Mouse (Mus musculus): Measurements from ENCODE around the gene Capn2. TPM values are rescaled to one million over a fixed set of nuclear protein-coding genes. Genes with fewer than 3 reads are reported as not detected.

Capn2 gene
- polyA plus RNA-seq, 1 experiment from 2014 or later = 107 TPM

GRCm38 (mm10) chr1:182520938-182521500 lies 3.6 kb upstream of the Capn2 start:
- ATAC-seq (ENCODE audit: insufficient read depth, low FRiP score, low read depth) = no peak
- no peaks in the 10 kb centered on the region for H3K9me3 ChIP-seq
- H3K27ac ChIP-seq = peak overlapping the region; percentile 87
- no peaks in the 10 kb centered on the region for H3K27me3 ChIP-seq (replicated peaks)
- WGBS = 64% methylated on average over 8 of the region's 8 CpGs
- no peaks in the 10 kb centered on the region for H3K36me3 ChIP-seq
- H3K9ac ChIP-seq = no peak overlapping the region
- no peak overlapping the region for H3K4me3 ChIP-seq (replicated peaks)
- H3K4me1 ChIP-seq = peaks cover 26% of the 10 kb centered on the region
- no peak overlapping the region; the same call in 1 of the 2 replicates for H3K4me2 ChIP-seq

GRCm38 (mm10) chr1:182520091-182520937 lies 2.9 kb upstream of the Capn2 start:
- H3K4me2 ChIP-seq = peak overlapping the region; percentile 38
- 16% methylated on average over 14 of the region's 14 CpGs for WGBS
- H3K9ac ChIP-seq = no peak overlapping the region
- H3K36me3 ChIP-seq = no peaks in the 10 kb centered on the region
- H3K4me3 ChIP-seq (replicated peaks) = no peak overlapping the region
- ATAC-seq (ENCODE audit: insufficient read depth, low FRiP score, low read depth) = peak; percentile 37; the same call in 1 of the 2 replicates
- no peaks in the 10 kb centered on the region for H3K27me3 ChIP-seq (replicated peaks)
- H3K4me1 ChIP-seq = peaks cover 30% of the 10 kb centered on the region
- H3K27ac ChIP-seq = peak overlapping the region; percentile 87
- no peaks in the 10 kb centered on the region for H3K9me3 ChIP-seq

GRCm38 (mm10) chr1:182519341-182519740 lies 1.9 kb upstream of the Capn2 start:
- no peak overlapping the region for H3K9ac ChIP-seq
- WGBS = 66% methylated on average over 5 of the region's 5 CpGs
- ATAC-seq (ENCODE audit: insufficient read depth, low FRiP score, low read depth) = no peak
- no peaks in the 10 kb centered on the region for H3K9me3 ChIP-seq
- no peaks in the 10 kb centered on the region for H3K36me3 ChIP-seq
- peak overlapping the region; percentile 38; the same call in 1 of the 2 replicates for H3K4me2 ChIP-seq
- peaks cover 30% of the 10 kb centered on the region for H3K4me1 ChIP-seq
- no peaks in the 10 kb centered on the region for H3K27me3 ChIP-seq (replicated peaks)
- H3K27ac ChIP-seq = peak overlapping the region; percentile 87
- no peak overlapping the region for H3K4me3 ChIP-seq (replicated peaks)

DNA sequence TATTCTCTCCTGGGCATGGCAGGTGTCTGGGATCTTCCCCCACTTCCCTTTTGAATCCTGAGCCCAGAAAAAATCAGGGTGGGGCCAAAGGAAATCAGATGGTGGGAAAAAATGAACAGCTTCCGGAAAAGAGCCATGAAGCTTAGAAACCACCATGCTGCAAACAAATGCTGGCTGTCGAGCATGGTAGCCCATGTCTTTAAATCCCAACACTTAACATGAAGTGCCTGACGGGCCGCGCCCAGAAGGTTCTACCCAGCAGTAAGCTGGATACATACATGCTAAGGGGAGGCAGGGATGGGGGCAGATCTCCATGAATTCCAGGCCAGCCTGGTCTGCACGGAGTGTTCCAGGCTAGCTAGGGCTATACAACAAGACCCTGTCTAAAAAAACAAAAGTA lies 1.4 kb upstream of the Capn2 start:
- Histone ChIP-seq H3K4me2 (no peak overlapping the region), H3K9me3 (no peaks in the 10 kb centered on the region), H3K36me3 (no peaks in the 10 kb centered on the region), H3K9ac (no peak overlapping the region), H3K4me3 (replicated peaks) (no peak overlapping the region), H3K4me1 (peaks cover 30% of the 10 kb centered on the region), H3K27me3 (replicated peaks) (no peaks in the 10 kb centered on the region), H3K27ac (peak overlapping the region; percentile 87; the same call in 1 of the 2 replicates)
- 81% methylated on average over 6 of the region's 6 CpGs for WGBS
- ATAC-seq (ENCODE audit: insufficient read depth, low FRiP score, low read depth) = no peak

GRCm38 (mm10) chr1:182518143-182518680 lies 804 bp upstream of the Capn2 start:
- H3K9me3 ChIP-seq = no peaks in the 10 kb centered on the region
- H3K36me3 ChIP-seq = no peaks in the 10 kb centered on the region
- 73% methylated on average over 10 of the region's 10 CpGs for WGBS
- peaks cover 30% of the 10 kb centered on the region for H3K4me1 ChIP-seq
- no peak overlapping the region for H3K9ac ChIP-seq
- ATAC-seq (ENCODE audit: insufficient read depth, low FRiP score, low read depth) = no peak
- no peak overlapping the region for H3K4me3 ChIP-seq (replicated peaks)
- H3K4me2 ChIP-seq = peak overlapping the region; percentile 76; the same call in 1 of the 2 replicates
- H3K27me3 ChIP-seq (replicated peaks) = no peaks in the 10 kb centered on the region
- H3K27ac ChIP-seq = no peak overlapping the region

DNA sequence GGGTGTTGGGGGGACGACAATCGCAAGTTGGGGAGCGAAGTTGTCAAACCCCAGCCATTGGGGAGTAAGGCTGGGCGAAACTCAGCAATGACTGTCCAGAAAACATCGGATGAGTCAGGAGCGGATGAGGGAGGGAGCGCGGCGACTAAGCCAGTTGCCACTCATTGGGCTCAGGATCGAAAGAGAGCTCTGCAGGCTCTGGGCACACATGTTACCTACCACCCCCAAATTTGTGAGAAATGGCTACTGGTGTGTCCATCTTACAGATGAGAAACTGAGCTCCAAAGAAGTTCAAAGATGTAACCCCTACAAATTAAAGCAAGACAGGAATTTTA lies 236 bp upstream of the Capn2 start:
- H3K27me3 ChIP-seq (replicated peaks) = no peaks in the 10 kb centered on the region
- H3K36me3 ChIP-seq = no peaks in the 10 kb centered on the region
- peak overlapping the region; percentile 95; the same call in 1 of the 2 replicates for H3K9ac ChIP-seq
- peak overlapping the region; percentile 85 for H3K4me3 ChIP-seq (replicated peaks)
- H3K27ac ChIP-seq = peak overlapping the region; percentile 87
- H3K4me2 ChIP-seq = peak overlapping the region; percentile 76
- H3K4me1 ChIP-seq = peaks cover 30% of the 10 kb centered on the region
- WGBS = 2% methylated on average over 10 of the region's 10 CpGs
- H3K9me3 ChIP-seq = no peaks in the 10 kb centered on the region
- ATAC-seq (ENCODE audit: insufficient read depth, low FRiP score, low read depth) = no peak

GRCm38 (mm10) chr1:182514803-182515590 lies 2.4 kb downstream of the Capn2 start:
- Histone ChIP-seq H3K9me3 (no peaks in the 10 kb centered on the region), H3K36me3 (peaks cover 11% of the 10 kb centered on the region), H3K4me1 (peaks cover 19% of the 10 kb centered on the region), H3K27me3 (replicated peaks) (no peaks in the 10 kb centered on the region), H3K27ac (no peak overlapping the region), H3K4me3 (replicated peaks) (no peak overlapping the region), H3K9ac (no peak overlapping the region), H3K4me2 (0 out of 2 replicates have a peak overlapping the region, but pooled peaks have one; percentile 76)
- ATAC-seq (ENCODE audit: insufficient read depth, low FRiP score, low read depth) = no peak
- 84% methylated on average over 10 of the region's 10 CpGs for WGBS

- Histone ChIP-seq H3K9ac (no peak overlapping the region), H3K27me3 (replicated peaks) (no peaks in the 10 kb centered on the region), H3K4me1 (peaks cover 9% of the 10 kb centered on the region), H3K36me3 (peaks cover 20% of the 10 kb centered on the region), H3K4me3 (replicated peaks) (no peak overlapping the region), H3K4me2 (no peak overlapping the region), H3K27ac (no peak overlapping the region), H3K9me3 (no peaks in the 10 kb centered on the region)
- 90% methylated on average over 5 of the region's 5 CpGs for WGBS
- ATAC-seq (ENCODE audit: insufficient read depth, low FRiP score, low read depth) = no peak
These were observed 3.7 kb downstream of the Capn2 start for GRCm38 (mm10) chr1:182513714-182514113.

- no peak overlapping the region for H3K9ac ChIP-seq
- H3K36me3 ChIP-seq = peaks cover 23% of the 10 kb centered on the region
- H3K27ac ChIP-seq = no peak overlapping the region
- no peaks in the 10 kb centered on the region for H3K9me3 ChIP-seq
- peaks cover 7% of the 10 kb centered on the region; the same call in 1 of the 2 replicates for H3K4me1 ChIP-seq
- no peak overlapping the region for H3K4me2 ChIP-seq
- H3K4me3 ChIP-seq (replicated peaks) = no peak overlapping the region
- ATAC-seq (ENCODE audit: insufficient read depth, low FRiP score, low read depth) = no peak
- H3K27me3 ChIP-seq (replicated peaks) = no peaks in the 10 kb centered on the region
- WGBS = 78% methylated on average over 5 of the region's 5 CpGs
These were observed 4.5 kb downstream of the Capn2 start for GRCm38 (mm10) chr1:182512901-182513410.

GRCm38 (mm10) chr1:182511778-182512177 lies 5.6 kb downstream of the Capn2 start:
- Histone ChIP-seq H3K9ac (no peak overlapping the region), H3K27me3 (replicated peaks) (no peaks in the 10 kb centered on the region), H3K4me3 (replicated peaks) (no peak overlapping the region), H3K4me2 (no peak overlapping the region), H3K9me3 (no peaks in the 10 kb centered on the region), H3K4me1 (peaks cover 7% of the 10 kb centered on the region; the same call in 1 of the 2 replicates), H3K36me3 (peaks cover 23% of the 10 kb centered on the region), H3K27ac (no peak overlapping the region)
- no peak for ATAC-seq (ENCODE audit: insufficient read depth, low FRiP score, low read depth)
- WGBS = 72% methylated on average over 8 of the region's 8 CpGs

GRCm38 (mm10) chr1:182511073-182511472 lies 6.3 kb downstream of the Capn2 start:
- Histone ChIP-seq H3K4me3 (replicated peaks) (no peak overlapping the region), H3K27me3 (replicated peaks) (no peaks in the 10 kb centered on the region), H3K36me3 (peaks cover 23% of the 10 kb centered on the region), H3K4me2 (no peak overlapping the region), H3K4me1 (peaks cover 10% of the 10 kb centered on the region), H3K9me3 (no peaks in the 10 kb centered on the region), H3K27ac (no peak overlapping the region), H3K9ac (no peak overlapping the region)
- ATAC-seq (ENCODE audit: insufficient read depth, low FRiP score, low read depth) = no peak
- 68% methylated on average over 2 of the region's 2 CpGs for WGBS

Data from stomach, embryonic 15.5 days (tissue).